ENCODE assay signal across 16 mouse cellular contexts in genomic region chrX:18618581-18618980, GRCm38 (mm10).
"Had no signal": no experiment of that assay in that cellular context is flagged by ENCODE, and none has a peak within 500 bp of the region (broad histone marks: within the 10 kb centered on the region; RNA-seq: fewer than 3 reads in every experiment).

No protein-coding gene starts in this region.

- H3K9me3 ChIP-seq: neural tube, embryonic 13.5 days; neural tube, embryonic 15.5 days; stomach, embryonic 15.5 days had no signal

- H3K4me3 ChIP-seq: neural tube, embryonic 13.5 days; neural tube, embryonic 15.5 days; stomach, embryonic 15.5 days had no signal

- H3K9ac ChIP-seq: neural tube, embryonic 13.5 days; neural tube, embryonic 15.5 days; stomach, embryonic 15.5 days had no signal

- H3K27ac ChIP-seq: neural tube, embryonic 13.5 days; neural tube, embryonic 15.5 days; stomach, embryonic 15.5 days; stomach, postnatal 0 days had no signal

- H3K36me3 ChIP-seq: neural tube, embryonic 13.5 days; neural tube, embryonic 15.5 days; stomach, embryonic 15.5 days had no signal

- DNase-seq: retina, postnatal 1 day; right cerebral cortex, adult 18-20 months; right cerebral cortex, postnatal 14 days; right cerebral cortex, postnatal 25 days; right cerebral cortex, postnatal 4 days; spleen, adult 18-20 months; thymus, adult 18-20 months; thymus, adult 2 months; thymus, postnatal 14 days; thymus, postnatal 25 days; thymus, postnatal 36 days; thymus, postnatal 4 days had no signal

- H3K27me3 ChIP-seq: neural tube, embryonic 13.5 days; neural tube, embryonic 15.5 days; stomach, embryonic 15.5 days had no signal

- H3K4me1 ChIP-seq: neural tube, embryonic 13.5 days; neural tube, embryonic 15.5 days; stomach, embryonic 15.5 days had no signal

- H3K4me2 ChIP-seq: neural tube, embryonic 13.5 days; neural tube, embryonic 15.5 days; stomach, embryonic 15.5 days had no signal
